In genomic region chr15:79741173-79741858, GRCm38 (mm10) we compare ENCODE assay signal across 8 mouse cellular contexts. TPM values are rescaled to one million over a fixed set of nuclear protein-coding genes. Genes with fewer than 3 reads are reported as not detected.
DNase-seq lines count a peak whose midpoint lies in the region; ATAC-seq and TF ChIP-seq lines count a peak whose summit lies in the region.

No protein-coding gene starts in this region.

- peaks cover 55% of the 10 kb centered on the region for H3K4me1 ChIP-seq in E14TG2a.4 (replicated peaks; ENCODE audit: low read depth, low read length)
- H3K4me1 ChIP-seq in hindbrain, postnatal 0 days (ENCODE audit: insufficient read depth, low read length), result peaks cover 7% of the 10 kb centered on the region; the same call in 1 of the 2 replicates

- H3K9ac ChIP-seq in hindbrain, postnatal 0 days (replicated peaks; ENCODE audit: low read length), result peak overlapping the region; percentile 93

- peak overlapping the region; percentile 80 for H3K4me2 ChIP-seq in hindbrain, postnatal 0 days (ENCODE audit: low read depth, low read length)

- peaks cover 5% of the 10 kb centered on the region; the same call in 1 of the 2 replicates for H3K27me3 ChIP-seq in E14TG2a.4 (ENCODE audit: insufficient read depth, low read length)
- no peaks in the 10 kb centered on the region for H3K27me3 ChIP-seq in hindbrain, postnatal 0 days (ENCODE audit: insufficient read depth, low read length)

- WGBS in hindbrain, postnatal 0 days, result 19% methylated on average over 14 of the region's 14 CpGs

- peak overlapping the region; percentile 83 for H3K27ac ChIP-seq in hindbrain, postnatal 0 days

- no peak for TF ChIP-seq CTCF in E14TG2a.4 (conservative IDR thresholded peaks at IDR 0.05; ENCODE audit: low read length)
- TF ChIP-seq CTCF in hindbrain, postnatal 0 days (IDR thresholded peaks at IDR 0.05; ENCODE audit: low read depth), result no peak

- ATAC-seq in hindbrain, postnatal 0 days, result no peak

- peak overlapping the region; percentile 93 for H3K4me3 ChIP-seq in E14TG2a.4 (replicated peaks; ENCODE audit: low read length)
- peak overlapping the region; percentile 96 for H3K4me3 ChIP-seq in hindbrain, postnatal 0 days (ENCODE audit: low read length)

- H3K9me3 ChIP-seq in E14TG2a.4 (ENCODE audit: low read length), result no peaks in the 10 kb centered on the region
- no peaks in the 10 kb centered on the region for H3K9me3 ChIP-seq in hindbrain, postnatal 0 days (ENCODE audit: low read length)

- peak; percentile 67 for DNase-seq in cerebellum, adult 9-11 months
- DNase-seq in cerebellum, adult 11-12 months, result no peak
- DNase-seq in fibroblast of lung, adult 2 months (ENCODE audit: low read depth), result peak; percentile 52
- DNase-seq in hindbrain, postnatal 0 days (ENCODE audit: low spot score), result no peak
- peak; percentile 68 for DNase-seq in lung, postnatal 36 days
- DNase-seq in spleen, postnatal 36 days (ENCODE audit: low spot score in 2 of 2), result peak; percentile 67 to 70
- no peak for DNase-seq in right cerebral cortex, adult 18-20 months

- H3K36me3 ChIP-seq in E14TG2a.4 (ENCODE audit: insufficient read depth, low read length), result peaks cover 34% of the 10 kb centered on the region
- peaks cover 28% of the 10 kb centered on the region; the same call in 1 of the 2 replicates for H3K36me3 ChIP-seq in hindbrain, postnatal 0 days (ENCODE audit: insufficient read depth, low read length)

RNA-seq across cellular contexts. Expression of gene Sun2, which starts 1.0 kb away (rescaled TPM):
- total RNA-seq in hindbrain, postnatal 0 days (2014; rRNA removed), result 43.6 and 45.4 TPM in 2 replicates
- 4.5 and 5.5 TPM in 2 replicates for polyA plus RNA-seq in hindbrain, postnatal 0 days (2015; fragmentation: Nextera tagmentation; extraction: Ambion mirVana)

RNA-seq across cellular contexts. Expression of gene Dnal4, which starts 36.3 kb away (rescaled TPM):
- 42.7 and 50.3 TPM in 2 replicates for total RNA-seq in hindbrain, postnatal 0 days (2014; rRNA removed)
- polyA plus RNA-seq in hindbrain, postnatal 0 days (2015; fragmentation: Nextera tagmentation; extraction: Ambion mirVana), result 54.0 and 56.7 TPM in 2 replicates

RNA-seq across cellular contexts. Expression of gene Gtpbp1, which starts 50.7 kb away (rescaled TPM):
- total RNA-seq in hindbrain, postnatal 0 days (2014; rRNA removed), result 88.2 and 91.7 TPM in 2 replicates
- 36.7 and 38.3 TPM in 2 replicates for polyA plus RNA-seq in hindbrain, postnatal 0 days (2015; fragmentation: Nextera tagmentation; extraction: Ambion mirVana)

RNA-seq across cellular contexts. Expression of gene Josd1, which starts 53.6 kb away (rescaled TPM):
- total RNA-seq in hindbrain, postnatal 0 days (2014; rRNA removed), result 53.3 and 57.9 TPM in 2 replicates
- 18.1 and 20.0 TPM in 2 replicates for polyA plus RNA-seq in hindbrain, postnatal 0 days (2015; fragmentation: Nextera tagmentation; extraction: Ambion mirVana)

Comparison
In these comparisons a context has a peak if more than half of its experiments do, and no peak if none do; other contexts are left out.
1. DNase-seq: peak in cerebellum, adult 9-11 months (single experiment), fibroblast of lung, adult 2 months (single experiment), lung, postnatal 36 days (single experiment) and spleen, postnatal 36 days (2 of 2); none in cerebellum, adult 11-12 months (single experiment), hindbrain, postnatal 0 days (single experiment) and right cerebral cortex, adult 18-20 months (single experiment).